Mouse (Mus musculus) ovary, postnatal 10 days (tissue): ENCODE data around the gene Amigo3.

Source experiments
- DNase-seq: peaks from one replicate; pipeline ENCODE4 v3.0.0; 2022; ENCODE audit warnings: low spot score

Gene Amigo3

DNA sequence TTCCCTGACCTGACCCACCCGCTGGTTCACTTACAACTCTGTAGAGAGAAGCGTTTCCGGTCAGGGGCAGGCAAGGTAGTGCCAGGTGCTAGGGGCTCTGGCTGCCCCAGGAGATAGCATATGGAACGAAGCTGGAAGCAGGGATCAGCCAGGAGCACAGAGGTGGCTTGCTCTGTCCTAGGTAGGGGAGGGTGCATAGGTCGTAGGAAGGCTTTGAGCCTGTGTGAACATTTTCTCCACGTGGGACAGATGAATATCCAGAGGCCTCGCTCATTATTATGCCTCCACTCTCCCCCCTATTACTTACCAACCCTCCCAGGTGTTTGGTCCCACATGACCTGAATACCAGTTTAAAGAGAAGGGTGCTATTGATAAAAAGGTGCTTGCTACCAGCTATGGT is 548 bp upstream of the Amigo3 start:
- no peak for DNase-seq

DNA sequence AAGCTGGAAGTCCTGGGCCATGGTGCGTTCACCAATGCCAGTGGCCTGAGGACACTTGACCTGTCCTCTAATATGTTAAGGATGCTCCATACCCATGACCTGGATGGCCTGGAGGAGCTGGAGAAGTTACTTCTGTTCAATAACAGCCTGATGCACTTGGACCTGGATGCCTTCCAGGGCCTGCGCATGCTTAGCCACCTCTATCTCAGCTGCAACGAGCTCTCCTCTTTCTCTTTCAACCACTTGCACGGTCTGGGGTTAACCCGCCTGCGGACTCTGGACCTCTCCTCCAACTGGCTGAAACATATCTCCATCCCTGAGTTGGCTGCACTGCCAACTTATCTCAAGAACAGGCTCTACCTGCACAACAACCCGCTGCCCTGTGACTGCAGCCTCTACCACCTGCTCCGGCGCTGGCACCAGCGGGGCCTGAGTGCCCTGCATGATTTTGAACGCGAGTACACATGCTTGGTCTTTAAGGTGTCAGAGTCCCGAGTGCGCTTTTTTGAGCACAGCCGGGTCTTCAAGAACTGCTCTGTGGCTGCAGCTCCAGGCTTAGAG is 786 bp downstream of the Amigo3 start:
- DNase-seq = no peak

DNA sequence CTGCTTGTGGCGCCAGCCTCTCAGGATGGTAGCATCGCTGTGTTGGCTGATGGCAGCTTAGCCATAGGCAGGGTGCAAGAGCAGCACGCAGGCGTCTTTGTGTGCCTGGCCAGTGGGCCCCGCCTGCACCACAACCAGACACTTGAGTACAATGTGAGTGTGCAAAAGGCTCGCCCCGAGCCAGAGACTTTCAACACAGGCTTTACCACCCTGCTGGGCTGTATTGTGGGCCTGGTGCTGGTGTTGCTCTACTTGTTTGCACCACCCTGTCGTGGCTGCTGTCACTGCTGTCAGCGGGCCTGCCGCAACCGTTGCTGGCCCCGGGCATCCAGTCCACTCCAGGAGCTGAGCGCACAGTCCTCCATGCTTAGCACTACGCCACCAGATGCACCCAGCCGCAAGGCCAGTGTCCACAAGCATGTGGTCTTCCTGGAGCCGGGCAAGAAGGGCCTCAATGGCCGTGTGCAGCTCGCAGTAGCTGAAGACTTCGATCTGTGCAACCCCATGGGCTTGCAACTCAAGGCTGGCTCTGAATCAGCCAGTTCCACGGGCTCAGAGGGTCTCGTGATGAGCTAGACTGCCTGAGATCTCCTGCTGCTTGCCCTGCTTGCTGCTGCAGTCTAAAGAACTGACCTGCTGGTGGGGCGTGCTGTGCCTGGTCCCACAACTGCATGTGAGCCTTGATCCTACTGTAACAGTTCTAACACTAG is 1.5 kb downstream of the Amigo3 start:
- DNase-seq = no peak

DNA sequence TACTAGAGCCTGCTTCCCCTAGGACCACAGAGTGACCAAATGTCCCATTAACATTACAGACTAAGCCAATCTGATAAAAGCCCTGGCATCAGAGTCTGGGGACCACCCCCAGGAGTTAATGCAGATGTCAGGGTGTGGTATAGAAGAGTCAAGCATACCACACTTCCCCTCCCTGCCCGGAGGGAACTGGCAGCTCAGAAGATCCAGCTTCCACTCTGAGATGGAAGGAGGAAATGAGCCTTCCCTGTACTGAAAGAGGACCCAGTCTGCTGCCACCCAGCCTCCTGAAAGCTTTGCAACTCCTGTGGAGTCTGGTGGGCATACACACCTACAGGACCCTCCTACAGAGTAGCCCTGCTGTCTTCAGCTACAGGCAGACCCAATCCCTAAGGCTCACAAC is 2.1 kb downstream of the Amigo3 start:
- DNase-seq = no peak

DNA sequence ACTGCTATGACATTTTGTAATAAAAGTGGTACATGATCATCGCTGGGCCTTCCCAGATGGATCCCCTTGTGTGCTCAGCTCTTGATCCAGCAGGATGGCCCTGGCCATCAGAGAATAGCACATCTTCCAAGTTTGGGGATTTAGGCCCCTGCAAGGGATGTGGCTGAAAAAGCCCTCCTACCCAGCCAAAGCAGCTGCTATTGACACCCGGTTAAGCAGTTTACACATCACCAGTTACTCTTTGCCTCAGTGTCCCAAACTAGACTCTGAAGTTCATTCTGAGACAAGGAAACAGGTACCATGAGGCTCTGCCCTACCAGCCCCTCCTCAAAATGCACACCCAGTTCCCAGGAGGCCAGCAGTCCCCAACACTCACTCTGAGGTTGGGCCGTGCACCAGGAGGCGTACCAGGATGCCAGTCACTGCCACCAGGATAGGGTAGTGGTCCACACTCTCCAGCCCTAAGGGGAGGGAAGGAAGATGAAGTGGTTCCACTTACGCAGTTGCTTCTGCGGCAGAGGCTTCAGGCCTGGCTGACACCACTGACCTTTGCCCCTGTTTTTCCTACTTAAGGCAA is 2.8 kb downstream of the Amigo3 start:
- no peak for DNase-seq

DNA sequence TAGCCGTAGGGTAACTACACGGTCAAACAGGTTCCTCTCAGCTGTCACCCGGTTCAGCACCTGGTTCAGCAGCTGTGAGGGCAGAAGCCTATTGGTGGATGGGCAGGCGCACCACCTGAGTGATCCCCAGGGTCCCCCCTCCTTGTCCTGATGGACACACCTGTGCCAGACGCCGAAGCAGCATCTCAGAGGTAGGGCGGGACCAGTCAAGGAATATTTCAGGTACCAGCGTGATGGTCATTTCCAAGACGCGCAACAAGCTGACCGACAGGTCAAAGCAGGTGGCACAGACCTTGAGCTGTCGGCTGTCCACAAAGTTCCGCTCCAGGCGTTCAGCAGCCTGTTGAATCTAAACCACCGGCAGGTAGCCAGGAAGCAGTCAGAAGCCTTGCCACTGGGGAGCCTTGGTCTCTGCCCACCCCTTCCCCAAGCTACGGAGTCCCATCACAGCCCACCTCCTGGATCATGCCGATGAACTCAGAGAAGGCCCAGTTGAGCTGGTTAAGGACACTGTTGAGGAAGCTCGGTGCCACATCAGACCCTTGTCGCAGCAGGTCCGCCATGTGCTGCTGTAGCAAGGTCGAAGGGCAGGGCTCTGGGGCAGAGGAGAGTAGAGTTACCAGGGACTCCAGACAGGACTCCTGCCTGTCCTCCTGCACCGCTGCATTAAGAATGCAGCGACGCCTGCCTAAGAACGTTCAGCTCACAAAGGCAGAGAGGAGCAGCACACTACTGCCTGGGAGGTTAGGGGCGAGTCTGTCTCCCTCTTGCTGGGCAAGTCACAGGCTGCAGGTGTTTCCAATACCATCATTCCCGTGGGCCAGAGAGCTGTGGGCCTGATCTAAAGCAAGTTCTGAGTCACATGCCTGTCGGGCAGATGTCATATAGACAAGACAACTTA is 3.7 kb downstream of the Amigo3 start:
- no peak for DNase-seq

DNA sequence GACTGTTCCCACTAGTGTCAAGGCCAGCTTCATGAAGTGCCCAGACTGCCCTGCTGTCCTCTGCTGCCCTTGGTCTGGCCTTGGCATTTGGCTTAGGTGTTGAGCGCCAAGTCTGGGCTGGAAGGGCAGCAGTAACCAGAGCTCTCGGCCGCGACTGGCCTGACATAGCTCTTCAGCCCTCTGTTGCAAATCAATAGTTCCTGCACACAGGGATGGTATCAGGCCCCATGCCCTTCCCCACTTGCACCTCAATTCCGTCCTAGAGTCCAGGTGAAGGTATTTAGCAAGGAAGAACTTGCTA is 4.3 kb downstream of the Amigo3 start:
- DNase-seq = no peak

DNA sequence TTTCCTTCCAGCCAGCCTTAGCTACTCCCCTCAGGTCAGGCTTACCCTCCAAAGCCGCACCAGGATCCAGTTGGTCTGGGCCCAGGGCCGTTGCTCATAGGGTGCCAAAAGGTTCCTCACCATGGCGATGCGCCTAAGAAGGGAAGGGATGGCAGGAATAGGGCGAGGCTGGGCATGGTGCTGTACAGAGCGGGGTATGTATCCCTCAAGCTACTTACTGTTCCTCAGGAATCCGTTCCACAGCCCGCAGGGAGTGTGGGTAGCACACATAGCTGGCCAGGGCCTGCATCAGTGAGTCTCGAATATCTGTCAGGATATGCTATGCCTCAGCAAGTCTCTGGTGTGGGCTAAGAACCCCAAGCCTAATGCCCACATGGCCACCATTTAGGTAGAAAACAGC is 5.3 kb downstream of the Amigo3 start:
- no peak for DNase-seq

DNA sequence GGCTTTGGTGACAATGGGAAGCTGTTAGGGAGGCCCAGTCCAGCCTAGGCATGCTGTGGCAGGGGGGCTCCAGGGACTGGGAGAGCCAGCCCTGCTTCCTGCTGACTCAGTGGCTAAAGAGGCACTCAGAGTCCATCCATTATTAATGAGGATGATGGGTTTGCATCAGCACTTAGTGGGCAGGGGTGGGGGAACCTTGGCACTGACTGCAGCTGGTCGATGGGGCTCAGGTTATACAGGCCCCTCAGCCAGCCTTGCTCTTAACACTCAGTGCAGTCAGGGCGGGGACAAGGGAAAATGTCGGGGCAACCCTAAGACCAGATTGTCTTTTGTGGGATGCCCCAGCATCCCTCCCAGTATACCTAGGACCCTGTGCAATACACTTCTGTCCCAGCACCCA is 9.2 kb downstream of the Amigo3 start:
- DNase-seq = no peak

DNA sequence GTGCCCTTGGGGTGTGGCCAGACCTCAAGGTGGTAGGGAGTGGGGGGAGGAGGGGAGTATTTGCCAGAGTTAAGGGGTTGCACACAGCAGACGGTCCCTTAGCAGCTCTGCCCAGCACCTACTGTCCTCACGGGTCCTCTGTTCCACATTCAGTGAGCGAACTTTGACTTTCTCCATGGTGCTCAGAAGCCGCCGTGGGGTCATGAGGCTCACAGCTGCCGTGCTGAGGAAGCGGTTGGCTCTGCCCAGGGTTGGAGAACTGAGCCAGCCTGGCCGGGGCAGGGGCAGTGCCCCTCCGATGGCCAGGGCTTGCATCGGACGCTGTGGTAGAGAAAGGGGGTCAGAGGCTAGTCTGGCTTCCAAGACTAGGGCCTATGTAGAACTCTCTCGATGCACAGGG is 10.4 kb downstream of the Amigo3 start:
- DNase-seq = no peak

DNA sequence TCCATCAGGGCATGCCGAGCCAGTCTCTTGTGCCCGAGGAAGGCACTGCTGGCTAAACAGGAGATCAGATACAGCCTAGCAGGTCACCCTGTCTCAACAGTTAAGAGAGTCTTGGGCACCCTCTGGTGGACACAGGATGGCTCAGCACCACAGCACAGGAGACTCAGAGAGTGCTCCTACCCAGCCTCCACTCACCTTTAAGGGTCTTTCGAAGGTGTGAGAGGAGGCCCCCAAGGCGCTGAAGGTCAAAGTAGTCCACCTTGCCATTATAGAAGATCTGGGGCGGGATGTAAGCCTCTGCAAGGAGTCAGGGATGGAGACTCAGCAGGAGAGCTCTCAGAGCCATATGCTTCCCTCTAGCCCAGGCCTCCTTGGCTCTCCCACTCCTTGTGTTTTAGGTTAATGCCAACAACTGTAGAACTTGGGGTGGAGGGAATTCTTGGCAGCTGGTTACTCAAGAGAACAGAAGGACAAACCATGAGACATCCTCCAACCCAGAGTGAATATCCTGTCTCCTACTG is 12.6 kb downstream of the Amigo3 start:
- DNase-seq = no peak

DNA sequence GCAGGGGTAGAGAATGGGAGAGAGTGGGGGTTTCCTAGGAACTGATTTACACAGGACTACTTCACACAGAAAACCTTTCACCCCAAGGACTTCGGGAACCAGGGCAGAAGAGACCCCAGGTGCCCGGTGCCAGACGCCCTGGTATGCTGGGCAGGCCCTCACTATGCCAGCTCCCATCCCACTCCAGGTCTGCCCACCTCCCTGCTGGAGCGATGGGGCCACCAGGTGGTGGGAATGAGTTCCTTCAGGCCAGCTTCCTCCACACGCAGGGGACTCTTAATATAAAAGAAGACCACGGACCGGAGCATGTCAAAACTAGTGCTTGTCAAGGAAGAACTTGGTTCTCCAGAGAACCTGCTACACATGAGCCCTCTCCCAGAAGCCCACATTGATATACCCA is 14.2 kb downstream of the Amigo3 start:
- DNase-seq = no peak

DNA sequence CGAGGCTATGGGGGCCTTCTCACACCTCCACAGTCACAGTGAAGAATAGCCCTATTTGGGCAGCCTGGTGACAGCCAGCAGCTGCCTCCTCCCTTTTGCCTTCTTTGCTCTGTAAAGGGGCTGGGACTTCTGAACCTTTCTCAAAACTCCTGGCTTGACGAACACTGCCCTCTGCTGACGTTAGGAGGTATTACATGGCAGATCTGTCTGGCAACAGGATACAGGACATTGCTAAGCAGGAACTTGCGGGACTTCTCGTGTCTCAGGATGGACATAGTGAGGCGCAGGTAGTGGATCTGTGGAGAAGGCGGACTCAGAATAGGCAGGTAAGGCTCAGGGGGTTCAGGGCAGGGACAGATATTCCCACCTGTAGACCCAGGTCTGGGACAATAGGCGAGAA is 14.9 kb downstream of the Amigo3 start:
- DNase-seq = peak; percentile 82

DNA sequence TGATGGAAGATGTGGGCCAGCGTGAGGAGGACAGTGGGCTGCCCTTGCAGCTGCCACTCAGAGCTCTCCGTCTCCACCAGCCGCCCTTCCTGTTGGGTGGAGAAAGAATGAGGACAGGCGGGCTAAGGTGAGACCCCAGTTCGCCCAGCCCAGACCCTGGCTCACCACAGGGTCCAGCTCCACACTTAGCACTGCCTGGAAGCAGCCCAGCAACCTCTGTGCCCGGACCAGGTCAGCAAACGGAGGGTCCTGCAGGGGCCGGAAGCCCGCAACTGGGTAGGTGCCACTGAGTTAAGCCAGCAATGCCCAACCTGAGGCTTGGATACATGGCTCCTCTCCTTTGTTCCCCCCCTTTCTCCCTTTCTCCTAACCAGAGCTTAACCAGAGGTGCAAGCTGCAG is 16.0 kb downstream of the Amigo3 start:
- no peak for DNase-seq

DNA sequence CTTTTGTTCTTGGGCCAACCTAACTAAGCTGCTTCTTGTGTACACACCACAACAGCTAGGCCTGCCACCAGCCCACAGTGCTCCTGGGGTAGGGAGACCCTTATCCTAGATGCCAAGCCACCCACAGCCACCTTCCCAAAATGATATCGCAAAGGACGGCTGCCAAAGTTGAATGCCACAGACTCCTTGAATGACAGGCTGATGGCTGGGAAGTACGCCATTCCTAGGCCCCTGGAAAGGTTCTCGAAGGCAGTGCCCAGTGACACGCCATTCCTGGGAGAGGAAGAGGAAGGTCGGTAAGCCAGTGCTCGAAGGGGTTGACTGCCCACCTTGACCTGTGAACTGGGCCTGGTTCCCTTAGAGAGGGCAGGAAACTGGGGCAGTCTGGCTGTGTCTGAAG is 16.6 kb downstream of the Amigo3 start:
- no peak for DNase-seq

DNA sequence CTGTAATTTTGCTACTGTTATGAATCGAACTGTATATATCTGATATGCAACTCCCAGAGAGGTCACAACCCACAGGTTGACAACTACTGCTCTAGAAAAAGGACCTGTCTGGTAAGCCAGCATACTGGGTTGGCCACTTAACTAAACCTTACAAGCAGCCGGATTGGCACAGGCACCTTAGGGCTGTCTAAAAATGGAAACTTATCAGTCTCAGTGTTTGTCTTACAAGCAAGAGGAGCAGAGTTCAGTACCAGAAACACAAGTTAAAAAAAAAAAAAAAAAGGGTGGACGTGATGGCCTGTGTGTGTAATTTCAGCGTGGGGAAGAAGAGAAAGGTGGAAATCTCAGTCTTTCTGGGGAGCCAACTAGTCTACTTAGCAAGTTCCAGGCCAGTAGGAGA is 18.8 kb downstream of the Amigo3 start:
- no peak for DNase-seq

DNA sequence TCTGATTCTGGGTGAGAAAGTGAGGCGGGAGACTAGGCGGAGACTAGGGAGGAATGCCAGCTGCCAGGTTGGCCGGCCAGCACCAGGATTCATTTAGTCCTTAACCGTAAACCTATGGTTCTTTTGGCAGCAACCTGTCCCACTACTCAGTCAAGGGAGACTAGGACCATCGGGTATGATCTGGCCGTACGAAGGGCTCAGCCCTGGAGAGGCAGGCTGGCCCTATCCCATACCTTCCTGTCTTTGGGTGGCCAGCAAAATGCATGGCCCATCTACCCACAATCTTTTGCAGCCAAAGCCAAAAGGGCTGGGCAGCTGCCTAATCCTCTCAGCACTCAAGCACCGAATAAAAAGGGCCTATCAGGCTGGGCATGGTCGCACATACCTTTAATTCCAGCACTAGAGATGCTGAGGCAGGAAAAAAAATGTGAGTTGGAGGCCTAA is 19.5 kb downstream of the Amigo3 start:
- DNase-seq = no peak

DNA sequence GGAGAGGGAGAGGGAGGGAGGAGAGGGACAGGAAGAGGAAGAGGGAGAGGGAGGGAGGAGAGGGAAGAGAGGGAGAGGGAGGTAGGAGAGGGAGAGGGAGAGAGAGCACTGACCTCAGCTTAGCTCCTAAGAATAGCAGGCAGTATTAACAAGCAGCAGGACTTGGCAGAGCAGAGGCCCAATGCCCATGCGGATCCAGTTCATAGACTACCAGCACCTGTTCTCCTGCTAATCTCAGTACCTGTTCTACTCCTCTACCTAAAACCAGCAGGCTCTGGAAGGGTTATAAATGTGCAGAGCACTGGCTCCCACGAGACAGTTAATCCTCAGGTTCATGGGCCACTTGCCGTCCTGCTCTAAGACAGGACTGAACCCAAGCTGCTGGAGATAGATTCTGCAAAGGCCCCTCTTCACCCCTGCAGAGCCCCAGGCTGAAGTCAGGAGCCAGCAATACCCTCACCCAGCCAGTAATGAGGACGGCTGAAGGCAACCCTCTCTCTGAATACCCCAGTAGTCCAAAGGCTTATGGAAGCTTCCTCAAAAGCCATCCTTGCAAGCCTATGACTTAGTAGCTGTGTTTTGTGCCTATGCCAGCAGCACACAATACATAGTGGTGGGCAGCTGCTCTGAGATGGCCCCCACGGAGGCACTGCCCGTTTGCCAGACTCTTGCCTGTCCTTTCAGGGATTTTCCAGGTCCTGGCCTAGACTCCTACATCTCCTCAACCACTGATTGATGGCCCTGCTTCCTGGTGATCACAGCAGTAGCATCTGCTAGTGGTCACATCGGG is 20.4 kb downstream of the Amigo3 start:
- no peak for DNase-seq

DNA sequence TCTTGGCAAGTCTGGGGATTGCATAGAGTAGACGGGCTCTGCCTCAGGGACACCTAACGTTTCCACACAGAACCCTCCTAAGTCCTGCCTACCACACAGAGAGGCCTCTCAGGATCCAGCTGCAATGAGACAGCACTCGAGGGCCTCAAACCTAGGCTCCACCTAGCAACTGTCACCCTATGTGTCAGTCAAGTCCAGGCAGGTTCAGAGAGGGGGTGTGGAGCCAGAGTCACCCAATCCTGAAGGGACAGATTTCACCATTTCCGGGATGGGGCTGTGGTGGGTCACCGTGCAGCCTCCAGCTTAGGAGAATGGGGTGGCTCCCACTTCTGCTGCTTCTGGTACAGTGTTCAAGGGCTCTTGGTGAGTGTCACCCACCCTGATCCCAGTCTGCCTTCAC is 27.2 kb downstream of the Amigo3 start, which contains the start of gene Mst1:
Gene Mst1 (plus strand): TSS at position 269 of the 400 bp plus-strand sequence.
- no peak for DNase-seq

DNA sequence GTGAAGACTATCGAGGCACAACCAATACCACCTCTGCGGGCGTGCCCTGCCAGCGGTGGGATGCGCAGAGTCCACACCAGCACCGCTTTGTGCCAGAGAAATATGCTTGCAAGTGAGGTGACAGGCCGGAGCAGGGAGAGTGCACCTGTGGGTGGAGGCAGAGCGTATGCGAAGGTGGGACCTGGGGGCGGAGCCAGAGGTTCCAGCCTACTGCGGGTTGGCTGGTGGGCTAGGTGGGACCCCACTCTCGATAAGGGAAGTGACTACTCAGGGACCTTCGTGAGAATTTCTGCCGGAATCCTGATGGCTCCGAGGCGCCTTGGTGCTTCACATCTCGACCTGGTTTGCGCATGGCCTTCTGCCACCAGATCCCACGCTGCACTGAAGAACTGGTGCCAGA is 29.6 kb downstream of the Amigo3 start:
- no peak for DNase-seq

DNA sequence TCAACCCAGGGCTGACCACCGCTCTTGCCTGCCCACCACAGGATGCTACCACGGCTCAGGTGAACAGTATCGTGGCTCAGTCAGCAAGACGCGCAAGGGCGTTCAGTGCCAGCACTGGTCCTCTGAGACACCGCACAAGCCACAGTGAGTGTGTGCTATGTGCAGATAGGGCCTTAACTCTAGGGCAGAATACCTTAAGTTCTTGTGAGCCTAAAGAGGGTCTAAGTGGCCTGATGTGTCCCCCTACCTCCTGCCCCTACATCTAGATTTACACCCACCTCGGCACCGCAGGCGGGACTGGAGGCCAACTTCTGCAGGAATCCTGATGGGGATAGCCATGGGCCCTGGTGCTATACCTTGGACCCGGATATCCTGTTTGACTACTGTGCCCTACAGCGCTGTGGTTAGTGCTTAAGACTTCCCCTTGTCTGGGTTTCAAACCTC is 30.1 kb downstream of the Amigo3 start, which contains the start of gene Rnf123:
Gene Rnf123 (minus strand): TSS at position 359 of the 444 bp plus-strand sequence.
- no peak for DNase-seq

DNA sequence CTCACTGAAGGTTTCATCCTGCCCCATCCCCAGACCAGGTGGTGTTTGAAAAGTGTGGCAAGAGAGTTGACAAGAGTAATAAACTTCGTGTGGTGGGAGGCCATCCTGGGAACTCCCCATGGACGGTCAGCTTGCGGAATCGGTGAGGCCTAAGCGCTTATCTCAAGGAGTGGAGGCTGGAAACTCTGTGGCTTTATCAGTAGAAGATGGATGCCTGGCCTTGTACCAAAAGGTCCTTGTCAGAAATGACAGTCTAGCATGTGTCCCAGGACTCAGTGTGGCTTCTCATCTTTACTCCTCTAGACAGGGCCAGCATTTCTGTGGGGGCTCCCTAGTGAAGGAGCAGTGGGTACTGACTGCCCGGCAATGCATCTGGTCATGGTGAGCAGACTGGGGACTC is 30.6 kb downstream of the Amigo3 start:
- DNase-seq = no peak
